Mouse (Mus musculus): ENCODE results near the gene Hsd17b13.
A peak's percentile ranks its signal among the peaks of the same experiment; 100 is the strongest.
"Not testable (repeated sequence)": the region's sequence is repeated elsewhere in the genome, so short reads cannot be mapped to it uniquely, and the experiment has no call there.

The Hsd17b13 gene

DNA sequence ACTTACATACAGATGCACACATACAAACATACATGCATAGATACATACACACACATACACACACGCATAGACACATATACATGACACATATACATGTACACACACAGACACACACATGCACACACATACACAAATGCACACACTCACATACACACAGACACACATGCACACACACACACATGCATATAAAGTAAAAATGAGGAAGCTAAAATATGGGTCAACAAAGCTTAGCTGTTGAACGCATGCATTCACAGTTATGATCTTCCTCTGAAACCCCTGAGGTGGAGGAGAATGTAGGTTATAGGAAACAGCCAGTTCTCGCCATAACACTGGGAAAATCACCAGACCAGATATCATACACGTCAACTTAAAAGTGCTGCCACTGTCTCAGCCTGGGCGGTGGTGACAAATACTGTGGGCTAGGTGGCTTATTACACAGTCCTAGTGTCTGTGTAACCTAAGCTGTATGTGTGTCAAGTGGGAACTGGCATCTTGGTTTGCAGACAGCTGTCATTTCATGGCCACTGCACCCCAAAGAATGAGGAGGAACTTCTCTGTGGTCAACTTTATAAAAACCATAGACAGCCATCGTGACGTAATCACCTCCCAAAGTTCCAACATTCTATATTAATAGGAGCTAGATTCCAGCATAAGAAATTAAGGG lies 829 bp upstream of the Hsd17b13 start:
- DNase-seq: no peak

DNA sequence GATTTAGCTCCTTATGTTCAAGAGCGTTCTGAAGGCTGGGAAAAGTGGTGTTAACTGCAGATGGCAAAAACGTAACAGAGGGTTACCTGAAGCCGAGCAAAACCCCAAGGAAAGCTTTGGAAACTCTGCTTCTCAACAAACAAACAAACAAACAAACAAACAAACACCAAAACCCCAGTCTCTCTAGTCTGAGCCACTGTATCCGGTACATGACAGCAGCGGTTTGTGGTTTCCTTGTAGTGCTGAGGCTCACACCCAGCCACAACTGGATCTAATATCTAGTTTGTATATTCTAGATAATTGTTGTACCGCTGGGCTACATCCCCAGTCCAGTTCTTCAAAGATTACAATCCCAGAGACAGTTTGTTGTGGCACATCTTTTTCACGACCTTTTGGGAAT lies 1.5 kb downstream of the Hsd17b13 start:
- DNase-seq: no peak

DNA sequence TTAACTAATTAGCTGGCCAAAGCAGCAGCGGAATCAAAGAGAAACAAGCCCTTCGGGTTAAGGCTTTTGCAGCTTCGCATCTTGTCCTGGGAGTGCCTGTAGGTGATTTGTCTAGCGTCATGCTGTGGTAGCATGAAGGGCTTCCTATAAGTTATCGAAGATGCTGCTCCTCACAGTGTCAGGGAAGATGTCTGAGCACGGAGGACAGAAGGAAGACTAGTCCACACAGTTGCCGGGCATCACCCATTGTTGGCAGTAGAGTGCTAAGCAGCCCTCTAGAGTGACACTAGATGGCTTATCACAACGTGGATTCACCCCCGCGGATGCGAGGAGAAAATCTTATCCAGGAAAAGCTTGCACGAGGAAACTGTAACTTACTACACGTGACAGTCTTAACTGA lies 4.4 kb downstream of the Hsd17b13 start:
- no peak for DNase-seq

DNA sequence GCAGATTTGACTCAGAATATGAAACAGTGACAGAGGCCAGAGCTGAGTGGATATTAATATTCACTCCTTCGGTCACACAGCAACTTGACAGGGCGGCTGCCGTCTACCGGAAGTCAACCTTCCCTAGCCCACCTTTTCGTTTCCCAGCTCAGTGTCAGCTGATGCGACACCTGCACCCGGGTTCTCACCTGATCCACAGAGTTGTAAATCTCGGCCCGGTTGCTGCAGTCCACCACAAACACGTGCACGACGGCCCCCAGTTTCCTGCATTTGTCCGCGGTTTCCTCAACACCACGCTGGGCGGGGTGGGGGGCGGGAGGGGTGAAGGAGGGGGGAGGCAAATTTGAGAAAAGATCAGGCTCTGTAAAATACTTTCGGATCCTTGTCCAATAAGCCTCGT lies 4.8 kb downstream of the Hsd17b13 start:
- no peak for DNase-seq

DNA sequence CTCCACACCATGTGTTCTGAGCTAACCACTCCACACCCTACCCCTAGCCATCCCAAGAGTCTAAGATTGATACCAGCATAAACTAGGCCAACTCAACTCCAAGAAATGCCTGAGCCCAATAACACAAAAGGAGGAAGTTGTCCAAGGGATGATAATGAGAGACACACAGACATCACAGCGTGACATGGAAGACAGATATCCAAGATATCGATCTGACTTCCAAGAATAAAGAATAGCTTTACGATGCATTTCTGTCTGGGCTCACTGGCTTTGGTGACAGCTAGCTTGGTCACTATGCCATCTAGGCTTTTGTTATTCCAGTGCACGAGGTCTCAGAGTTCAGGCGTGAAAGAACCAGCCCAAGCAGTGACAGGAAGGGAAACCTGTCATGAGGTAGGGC lies 6.2 kb downstream of the Hsd17b13 start:
- no peak for DNase-seq

DNA sequence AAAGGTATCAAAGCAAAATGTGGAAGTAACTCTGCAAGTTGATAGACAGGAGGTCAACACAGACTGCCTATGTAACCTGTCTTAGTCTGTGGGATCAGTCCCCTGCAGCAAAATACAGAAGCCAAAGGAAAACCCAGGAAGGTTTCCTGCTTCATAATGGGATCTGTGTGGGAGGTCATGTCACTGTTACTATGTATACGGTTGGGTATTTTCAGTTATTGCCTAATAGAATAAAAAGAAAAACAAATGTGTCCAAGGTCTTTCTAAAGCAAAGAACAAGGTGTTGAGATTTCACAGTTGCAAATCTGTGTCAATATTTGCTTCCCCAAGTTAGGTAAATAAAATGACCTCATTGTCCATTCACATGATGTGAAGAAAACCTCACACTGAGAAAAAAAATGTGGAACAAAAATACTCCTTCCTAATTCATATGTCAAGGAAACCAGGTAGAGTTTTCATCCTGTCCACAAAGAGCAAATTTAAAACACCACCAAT lies 14.2 kb downstream of the Hsd17b13 start:
- DNase-seq: no peak

DNA sequence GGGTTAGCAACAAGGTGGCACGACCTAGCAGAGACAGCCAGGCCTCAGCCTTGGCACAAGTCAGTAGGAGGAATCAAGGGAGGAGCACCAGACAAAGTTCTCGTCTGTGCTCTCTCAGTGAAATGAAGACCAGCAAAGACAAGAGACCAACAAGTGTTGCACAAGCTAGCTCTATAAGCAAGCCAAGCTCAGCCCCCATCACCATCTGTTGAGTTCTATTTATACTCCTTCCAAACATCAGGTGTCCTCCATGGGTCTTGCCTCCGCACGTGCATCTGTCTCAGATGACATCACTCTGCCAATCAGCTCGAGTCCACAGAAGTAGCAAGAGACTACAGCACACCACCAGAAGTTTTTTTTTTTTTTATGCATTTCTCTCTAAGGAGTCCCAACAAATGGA lies 22.6 kb downstream of the Hsd17b13 start:
- no peak for DNase-seq

DNA sequence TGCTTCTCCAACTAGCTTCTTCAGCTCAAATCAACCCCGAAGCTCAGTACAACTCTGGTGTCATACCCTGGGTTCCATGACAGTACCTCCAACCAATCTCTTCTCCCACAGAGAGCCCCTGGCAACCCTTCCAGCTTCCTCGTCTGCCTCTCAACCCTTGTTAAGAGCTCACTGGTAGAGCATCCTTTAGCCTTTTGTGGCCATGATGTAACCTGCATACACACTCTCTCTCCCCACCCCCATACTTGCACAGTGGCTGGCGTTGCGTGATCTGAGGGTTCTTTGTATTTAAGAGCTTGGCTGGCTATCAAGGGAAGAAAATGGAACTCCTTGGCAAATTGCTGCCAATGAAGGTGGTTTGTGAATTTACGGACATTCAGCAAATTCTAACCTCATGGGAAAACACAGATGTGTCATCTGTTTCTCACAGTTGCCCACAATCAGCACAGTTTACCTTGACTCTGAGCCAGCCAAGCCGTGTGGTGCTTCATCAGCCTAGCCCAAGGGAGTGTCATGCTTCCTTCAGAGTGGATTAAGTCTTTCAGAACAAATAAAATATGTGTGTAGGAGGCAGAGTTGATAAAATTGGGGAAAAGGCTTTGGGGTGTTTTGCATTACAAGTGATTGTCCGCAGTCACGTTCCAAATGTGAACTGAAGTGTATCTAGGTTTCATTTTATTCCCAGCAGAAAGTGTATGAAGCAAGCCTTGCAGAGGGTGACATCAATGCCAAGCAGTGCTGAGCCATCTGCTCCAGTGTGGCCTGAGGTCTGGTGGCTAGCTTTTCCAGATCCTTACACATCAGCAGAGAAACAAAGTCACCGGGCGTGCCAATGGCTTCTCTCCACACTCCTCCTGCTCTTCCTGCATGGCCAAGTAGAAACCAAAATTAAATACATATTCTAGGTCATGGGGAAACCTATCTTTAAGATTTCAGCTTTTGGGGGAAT lies 23.8 kb downstream of the Hsd17b13 start:
- no peak for DNase-seq

DNA sequence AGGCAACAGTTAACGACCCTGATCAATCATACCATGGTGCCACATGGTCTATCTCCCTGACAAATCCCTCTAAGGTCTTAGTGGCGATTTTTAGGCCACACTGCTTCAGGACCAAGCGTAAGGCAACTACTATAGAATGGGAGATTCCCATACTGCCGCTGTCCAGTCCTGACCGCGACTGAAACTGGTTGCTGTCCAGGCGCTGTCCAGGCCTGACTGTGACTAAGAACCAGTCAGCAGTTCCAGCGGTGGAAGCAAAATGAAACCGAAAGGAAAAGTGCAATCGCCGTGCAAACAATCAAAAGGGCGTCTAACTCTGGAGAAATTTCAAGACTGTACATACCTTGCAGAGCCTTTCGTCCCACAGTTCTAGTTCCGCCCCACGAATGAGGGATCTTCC lies 27.1 kb downstream of the Hsd17b13 start:
- not testable (repeated sequence) for DNase-seq

DNA sequence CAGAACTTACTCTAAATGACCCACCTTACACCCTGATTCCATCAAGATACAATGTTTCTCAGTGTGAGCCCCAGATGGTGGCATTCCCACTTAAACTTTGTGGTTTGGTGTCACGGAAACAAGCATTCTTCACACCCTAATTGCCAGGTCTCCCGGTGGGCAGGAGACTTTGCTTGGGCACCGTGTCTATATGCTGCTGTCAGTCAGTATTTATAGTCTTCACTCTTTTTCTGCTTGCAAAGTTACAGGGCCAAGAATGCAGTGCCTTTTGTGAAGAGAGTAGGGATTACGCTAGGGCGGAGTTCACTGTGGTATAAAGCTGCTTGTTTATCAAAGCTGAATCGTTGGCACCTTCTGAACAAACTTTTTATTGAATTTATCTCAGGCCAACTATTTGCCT lies 34.0 kb downstream of the Hsd17b13 start:
- DNase-seq: no peak

DNA sequence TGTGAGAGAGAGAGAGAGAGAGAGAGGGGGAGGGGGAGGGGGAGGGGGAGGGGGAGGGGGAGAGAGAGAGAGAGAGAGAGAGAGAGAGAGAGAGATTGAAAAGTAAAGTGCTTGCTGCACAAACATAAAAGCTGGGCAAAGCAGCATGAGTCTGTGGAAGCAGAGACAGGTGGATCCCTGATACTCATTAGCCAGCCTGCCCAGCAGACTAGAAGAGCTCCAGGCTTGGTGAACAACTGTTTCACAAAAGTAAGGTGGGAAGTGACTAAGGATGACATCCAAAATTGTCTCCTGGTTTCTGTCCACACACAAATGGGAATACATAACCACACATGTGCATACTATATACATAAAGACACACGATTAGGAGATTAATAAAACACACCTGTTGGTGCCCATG lies 37.4 kb downstream of the Hsd17b13 start:
- no peak for DNase-seq

DNA sequence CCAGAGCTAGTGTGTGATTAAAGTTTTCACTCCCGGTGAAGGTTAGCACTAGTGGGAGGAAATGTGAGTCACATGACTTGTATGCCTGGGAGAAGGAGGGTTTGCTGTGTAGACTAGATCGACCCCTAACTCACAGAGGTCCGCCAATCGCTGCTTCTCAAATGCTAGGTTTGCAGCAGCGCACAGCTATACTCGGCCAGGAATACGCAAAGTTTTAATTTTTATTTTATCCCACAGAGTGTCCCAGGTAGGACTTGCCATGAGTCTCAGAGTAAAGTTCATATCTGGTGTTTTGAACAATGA lies 37.9 kb downstream of the Hsd17b13 start:
- DNase-seq: no peak

DNA sequence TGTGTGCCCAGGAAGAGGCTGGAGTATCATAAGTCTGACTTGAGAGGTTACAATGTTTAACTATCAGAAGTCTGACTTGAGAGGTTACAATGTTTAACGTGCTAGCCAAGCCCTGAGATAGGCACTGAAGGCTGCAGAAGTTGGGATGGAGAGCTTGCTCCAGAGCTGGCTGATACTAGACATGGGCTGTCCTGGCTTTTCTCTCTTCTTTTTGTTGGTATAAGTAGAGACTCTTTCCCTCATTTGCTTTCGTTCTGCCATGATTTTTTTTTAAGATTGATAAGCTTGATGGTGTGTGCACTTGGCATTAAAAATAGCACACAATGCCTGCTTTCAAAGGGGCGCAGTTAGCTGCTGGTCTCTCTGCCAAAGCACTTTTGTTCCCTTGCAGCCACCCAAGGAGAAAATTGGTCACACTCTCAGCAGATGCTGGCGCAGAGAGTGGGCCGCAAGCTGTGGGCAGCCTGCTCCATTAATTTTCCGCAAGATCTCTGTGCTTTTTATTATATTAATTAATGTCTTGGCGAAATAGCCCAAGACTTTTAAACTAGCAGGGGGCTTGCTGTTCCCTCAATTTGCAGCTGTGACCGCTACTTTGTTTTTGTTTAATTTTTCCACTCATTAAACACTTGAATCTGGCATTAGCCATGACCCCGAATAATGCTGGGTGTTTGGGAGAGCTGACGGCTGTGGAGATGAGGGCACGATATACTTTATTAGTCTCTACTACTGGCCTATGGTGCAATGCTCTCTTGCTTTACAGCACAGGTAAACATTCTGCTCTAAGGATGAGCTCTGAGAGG lies 38.5 kb downstream of the Hsd17b13 start:
- DNase-seq: no peak

DNA sequence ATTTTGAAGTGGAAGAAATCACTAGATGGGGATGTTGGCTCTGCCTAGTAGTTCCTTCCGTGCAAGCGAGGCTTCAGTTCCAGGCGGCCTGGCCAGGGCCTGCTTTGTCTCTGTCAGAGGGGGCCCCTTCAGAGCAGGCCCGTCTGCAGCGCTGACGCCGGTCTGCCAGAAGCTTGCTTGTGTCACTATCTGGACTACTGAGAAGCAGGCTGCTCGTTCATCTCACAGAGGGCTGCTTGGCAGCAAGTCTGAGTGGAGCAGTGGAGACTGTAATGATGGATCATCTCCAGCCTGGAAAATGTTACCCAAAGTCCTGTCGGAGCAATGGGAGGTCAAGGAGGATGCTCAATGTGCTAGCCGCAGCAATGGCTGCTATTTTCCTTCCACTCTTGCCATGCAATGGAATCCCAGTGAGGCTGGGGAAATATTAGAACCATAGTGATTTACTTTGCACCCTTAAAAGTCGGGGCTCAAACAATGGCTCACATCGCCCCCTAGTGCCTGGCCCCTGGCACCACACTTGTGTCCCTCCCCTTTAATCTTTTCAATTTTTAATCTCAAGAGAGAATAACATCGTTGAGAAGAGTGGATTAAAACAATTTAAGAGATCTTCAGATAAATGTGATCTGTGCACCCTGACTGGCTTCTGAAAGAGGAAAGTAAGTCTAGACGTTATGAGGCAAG lies 40.2 kb downstream of the Hsd17b13 start:
- peak; percentile 71 for DNase-seq

DNA sequence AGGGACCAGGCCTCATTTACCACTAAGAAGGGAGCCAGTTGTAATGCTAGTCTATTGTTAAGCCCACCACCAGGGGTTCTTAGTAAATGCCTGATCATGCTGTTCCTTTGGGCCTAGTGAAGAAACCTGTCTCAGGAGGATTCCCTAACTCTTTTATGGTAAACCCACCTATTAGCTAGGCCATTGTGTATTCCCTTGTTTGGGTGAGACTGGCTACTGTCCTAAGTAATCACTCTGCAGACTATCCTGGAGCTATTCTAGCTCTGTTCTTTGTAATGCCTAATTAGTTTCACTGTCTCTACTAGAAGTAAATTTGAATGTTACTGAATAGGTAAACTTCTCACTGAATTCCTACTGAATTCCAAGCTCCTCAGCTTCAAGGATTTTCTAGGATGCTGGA lies 45.3 kb downstream of the Hsd17b13 start:
- DNase-seq: not testable (repeated sequence)

DNA sequence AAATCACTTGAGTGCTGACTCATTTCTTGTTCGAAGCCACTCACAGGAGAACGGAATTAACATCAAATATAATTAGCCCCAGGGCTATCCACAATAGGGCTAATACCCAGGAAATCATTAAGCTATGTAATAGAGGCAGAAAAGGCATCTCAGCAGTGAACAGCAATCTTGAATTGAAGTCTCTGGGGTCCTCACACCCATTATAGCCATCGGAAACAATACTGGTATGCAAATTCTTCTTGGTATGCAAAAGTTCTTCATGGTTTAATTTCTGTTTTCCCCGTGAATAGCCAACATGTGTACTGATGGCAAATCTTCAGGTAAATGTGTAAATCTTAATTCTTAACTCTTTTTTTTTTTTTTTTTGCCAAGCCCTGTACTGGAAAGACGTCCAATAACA lies 46.7 kb downstream of the Hsd17b13 start:
- no peak for DNase-seq

DNA sequence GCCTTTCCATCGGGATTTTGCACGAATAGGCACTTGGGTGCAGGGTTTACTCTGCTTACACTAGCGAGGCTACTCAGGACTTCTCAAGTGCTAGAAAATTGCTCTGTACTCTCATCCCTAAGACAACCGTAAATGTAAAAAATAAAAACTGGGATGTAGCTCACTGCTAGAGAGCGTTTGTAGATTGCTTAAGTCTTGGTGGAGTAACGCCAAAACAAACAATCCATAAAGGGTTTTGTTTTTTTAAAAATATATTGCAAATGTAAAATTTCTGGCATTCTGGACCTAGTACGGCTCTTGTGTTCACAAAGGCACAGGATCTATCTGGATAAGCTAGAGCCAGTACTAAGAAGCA lies 49.0 kb downstream of the Hsd17b13 start:
- DNase-seq: no peak

DNA sequence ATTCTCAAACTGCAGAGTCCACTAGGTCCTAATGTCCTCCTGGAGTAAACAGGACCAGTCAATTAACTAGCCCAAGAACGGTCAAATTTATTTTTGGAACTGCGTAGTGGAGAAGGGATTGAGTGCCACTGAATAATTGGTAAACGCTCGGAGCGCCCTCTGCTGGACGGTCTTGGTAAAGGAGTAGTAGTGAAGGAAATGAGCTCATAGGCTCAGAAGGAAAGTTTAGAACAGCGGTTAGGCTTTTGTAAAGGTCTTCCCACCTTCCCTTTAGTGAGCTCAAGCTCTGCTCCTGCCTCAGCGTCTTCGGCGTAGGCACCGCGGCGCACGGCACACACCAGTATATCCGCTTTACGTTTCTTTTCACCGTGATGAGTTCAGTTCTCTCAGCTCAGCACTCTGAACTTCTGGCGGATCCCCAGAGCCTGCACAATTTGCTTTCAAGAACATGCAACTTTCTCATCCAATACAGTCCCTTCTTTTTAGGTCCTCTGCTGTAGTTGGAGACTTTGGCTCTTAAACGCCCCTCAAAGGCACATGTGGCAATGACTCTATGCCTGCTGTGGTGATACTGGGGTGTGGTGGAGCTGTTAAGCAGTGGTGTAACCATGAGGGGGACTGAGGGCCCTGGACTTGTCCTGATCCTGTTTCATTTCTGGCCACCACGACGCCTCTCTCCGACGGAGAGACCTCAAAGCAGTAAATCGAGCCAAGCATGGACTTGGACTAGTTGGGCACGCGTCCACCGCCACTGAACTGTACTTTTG lies 49.6 kb downstream of the Hsd17b13 start:
- DNase-seq: peak; percentile 97

DNA sequence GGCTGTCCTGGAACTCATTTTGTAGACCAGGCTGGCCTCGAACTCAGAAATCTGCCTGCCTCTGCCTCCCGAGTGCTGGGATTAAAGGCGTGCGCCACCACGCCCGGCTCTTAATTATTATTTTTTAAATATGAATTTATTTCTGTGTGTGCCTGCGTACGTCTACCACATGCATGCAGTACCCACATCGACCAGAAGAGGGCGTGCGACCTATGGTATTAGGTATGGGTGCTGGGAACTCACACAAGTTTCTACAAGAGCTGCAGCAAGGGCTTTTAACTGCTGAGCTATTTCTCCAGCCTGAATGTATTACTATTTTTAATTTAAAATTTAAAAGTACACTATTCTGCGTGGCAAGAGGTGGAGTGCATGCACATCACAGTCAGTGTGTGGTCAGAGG lies 50.8 kb downstream of the Hsd17b13 start:
- DNase-seq: peak; percentile 61

DNA sequence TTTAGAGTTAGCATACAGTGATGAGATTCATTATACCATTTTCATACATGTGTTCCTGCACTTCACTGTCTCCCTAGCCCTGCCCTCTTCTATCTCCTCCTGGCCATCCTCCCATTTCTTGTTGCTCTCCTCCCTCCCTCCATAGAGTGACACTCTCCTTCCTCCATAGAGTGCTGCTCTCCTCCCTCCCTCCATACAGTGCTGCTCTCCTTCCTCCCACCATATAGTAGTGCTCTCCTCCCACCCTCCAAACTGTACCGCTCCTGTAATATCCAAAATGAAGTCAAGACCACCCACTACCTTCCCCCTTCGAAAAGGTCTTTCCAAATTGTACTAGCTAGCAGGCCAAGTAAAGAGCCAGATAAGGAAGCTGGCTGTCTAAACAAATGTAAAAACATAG lies 53.5 kb downstream of the Hsd17b13 start:
- DNase-seq: no peak

DNA sequence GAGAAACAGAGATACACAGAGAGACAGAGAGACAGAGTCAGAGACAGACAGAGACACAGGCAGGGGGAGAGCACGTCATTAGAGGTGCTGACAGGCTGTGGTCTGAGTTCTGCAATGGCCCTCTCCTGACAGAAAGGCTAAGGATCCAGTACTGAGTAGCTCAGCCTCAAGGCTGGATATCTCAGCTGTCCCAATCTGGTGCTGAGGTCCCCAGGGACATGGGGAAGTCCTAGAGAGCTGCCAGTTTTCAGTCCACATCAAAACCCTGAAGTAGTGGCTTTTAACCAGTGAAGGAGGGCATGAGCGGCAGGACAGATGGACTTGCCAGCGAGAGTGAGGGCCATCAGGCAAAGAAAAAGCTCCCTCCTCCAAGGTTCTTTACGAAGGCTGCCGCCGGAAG lies 54.1 kb downstream of the Hsd17b13 start:
- DNase-seq: no peak

DNA sequence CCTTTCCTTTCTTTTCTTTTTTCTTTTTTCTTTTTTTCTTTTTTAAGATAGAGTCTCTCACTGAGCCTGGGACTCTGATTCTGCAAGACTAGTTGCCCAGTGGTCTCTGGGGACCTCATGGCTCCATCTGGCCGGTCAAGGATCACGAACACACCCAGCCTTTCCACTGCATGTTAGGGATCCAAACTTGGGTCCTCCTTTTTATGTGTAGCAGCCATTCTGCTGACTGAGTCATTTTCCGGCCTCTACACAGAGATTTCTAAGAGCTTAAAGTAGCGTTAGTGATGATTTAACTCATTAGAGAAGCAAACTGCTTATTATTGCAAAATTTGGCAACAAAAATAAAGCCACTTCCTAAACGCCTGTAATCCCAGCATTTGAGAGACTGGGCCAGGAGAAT lies 54.8 kb downstream of the Hsd17b13 start:
- DNase-seq: no peak
